Mouse (Mus musculus) megakaryocyte progenitor cell, adult 5-6 weeks (primary cell): ENCODE results near the gene Atg5. TPM values are rescaled to one million over a fixed set of nuclear protein-coding genes. Genes with fewer than 3 reads are reported as not detected.
"Not testable (repeated sequence)": the region's sequence is repeated elsewhere in the genome, so short reads cannot be mapped to it uniquely, and the experiment has no call there.

Experiments used
- ATAC-seq: replicated peaks from 2 replicates; pipeline ENCODE4 v1.8.0; 2016; ENCODE audit warnings: mild to moderate bottlenecking, moderate TSS enrichment, inconsistent platforms; ENCODE audit not compliant: poor library complexity
- total RNA-seq, 2 experiments: library from RNA; stranded (forward) in 1 of 2; stranded (reverse) in 1 of 2; fragments of 157-497, 149-512 nt in 1 of 2; fragments of 200-1000 nt in 1 of 2; gene quantifications; 2 replicates each; pipeline versions ENCODE4 v1.2.3 to v1.2.4; 2015 to 2017

Atg5 gene
- total RNA-seq, 2 experiments from 2014 or later, result 27.9 to 37.4 TPM

DNA sequence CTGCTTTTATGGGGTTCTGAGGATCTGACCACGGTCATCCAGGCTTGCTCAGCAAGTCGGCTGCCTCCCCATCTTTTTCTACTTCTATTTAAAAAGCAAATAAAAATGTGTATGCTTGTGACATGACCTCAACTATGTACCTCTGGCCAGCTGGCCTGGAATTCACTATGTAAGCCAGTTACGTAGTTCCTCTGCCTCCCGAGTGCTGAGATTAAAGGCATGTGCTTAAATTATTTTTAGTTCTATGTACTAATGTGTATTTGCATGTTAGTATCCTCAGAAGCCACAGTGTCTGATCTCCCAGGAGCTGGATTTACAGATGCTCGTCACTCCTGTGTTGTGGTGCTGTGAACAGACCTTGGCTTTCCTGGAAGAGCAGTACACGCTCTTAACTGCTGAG lies 41.1 kb downstream of the Atg5 start:
- ATAC-seq, result no peak

DNA sequence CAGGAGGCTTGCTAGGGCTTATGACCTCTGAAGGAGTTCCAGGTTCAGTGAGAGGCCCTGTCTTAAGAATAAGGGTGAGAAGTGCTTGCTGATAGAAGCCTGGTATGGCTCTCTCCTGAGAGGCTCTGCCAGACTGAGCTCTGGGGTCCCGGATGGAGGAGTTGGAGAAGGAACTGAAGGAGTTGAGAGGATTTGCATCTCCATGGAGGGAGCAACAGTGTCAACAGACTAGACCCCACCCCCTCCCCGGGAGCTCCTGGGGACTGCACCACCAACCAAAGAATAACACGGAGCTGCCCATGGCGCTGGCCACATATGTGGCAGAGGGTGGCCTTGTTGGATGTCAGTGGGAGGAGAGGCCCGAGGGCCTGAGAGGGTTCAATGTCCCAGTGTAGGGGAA lies 47.1 kb downstream of the Atg5 start:
- no peak for ATAC-seq

DNA sequence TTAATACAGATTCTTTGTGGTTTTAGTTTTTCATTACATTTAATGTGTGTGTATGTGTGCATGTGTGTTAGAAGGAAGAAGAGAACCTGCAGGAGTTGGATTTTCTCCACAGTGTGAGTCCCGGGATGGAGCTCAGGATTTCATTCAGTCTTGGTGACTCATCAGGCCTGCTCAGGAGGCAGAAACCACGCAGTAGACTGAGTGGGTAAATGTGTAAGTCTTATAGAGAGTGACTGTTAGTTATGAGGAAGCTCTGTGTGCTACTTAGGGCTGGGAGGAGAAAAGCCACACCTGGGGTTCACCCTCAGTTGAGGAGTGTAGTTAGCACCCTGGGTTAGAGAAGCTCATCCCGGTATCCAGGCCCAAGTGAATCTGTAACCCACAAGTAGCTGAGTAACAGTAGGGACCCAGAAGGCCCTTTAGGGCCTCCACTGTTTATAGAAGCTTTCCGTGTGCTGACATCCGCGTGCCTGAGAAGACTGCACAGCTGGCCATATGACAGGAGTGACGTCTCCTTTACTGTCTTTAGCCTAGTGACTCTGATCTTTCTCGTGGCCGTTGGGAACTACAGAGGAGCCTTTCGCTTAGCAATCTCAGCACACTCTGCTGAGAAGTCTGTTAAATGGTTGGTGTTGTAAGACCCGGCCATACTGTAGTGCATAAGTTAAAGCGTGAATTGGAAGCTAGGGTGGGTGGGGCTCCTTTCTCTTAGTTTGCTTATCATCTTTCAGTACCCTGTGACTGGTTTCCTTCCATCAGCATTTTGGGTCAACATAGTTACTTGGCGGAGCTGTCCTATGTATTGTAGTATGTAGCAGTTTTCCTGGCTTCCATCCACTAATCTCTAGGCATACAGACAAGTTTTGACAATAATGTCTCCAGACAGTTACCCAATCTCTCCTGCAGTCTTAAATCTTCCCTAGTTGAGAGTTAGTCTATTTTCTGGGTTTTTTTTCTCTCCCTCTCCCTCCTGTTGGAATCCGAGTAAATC lies 48.4 kb downstream of the Atg5 start:
- ATAC-seq, result peak; percentile 31; the same call in 1 of the 2 replicates

DNA sequence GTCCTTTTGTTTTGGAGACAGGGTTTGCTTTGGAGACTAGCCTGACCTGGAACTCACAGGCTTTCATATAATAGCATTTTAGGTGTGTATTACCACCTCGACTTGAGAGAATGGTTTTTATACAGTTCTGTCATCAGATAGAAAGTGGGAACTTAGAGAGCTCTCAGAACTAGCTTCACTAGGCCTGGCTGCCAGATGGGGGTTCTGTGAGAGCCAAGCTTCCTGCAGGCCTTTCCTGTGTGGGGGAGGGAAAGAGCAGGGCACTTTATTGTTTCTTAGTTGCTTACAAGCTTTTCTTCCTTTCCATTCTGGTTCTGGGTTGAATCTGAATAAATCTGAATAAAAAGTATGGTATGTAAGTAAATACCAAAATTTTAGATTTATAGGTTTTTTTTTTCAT lies 54.0 kb downstream of the Atg5 start:
- peak; percentile 35; the same call in 1 of the 2 replicates for ATAC-seq

DNA sequence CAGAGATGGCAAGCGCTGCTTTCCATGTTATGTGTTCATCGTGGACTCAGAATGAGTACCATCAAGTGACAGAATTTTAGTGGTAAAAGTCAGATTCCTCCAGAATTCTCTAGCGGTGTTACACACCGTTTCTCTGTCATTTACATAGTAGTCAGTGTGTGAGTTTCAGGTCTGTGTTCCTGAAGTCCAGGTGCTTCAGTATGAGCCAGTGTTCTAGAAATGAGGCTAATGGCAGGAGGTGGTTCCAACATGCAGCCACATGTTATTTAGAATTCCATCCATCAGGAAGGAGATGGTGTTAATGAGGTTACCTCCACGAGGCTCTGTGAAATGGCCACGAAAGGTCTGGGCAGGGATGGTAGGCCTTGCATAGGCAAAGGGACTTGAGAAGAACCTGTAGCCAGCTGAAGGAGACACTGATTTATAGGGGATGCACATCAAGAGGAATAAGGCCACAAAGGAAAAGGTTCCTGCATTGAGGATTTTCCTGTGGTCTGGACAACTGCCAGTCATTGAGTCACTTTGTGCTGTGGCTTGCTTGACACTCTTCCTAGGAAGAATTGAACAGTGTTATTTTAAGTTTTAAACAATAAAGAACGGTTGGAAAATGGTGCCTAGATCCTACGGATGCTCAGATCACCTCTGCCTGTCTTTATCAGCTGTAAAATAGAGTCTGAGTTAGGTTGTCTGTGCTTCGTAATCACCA lies 55.1 kb downstream of the Atg5 start:
- no peak for ATAC-seq

DNA sequence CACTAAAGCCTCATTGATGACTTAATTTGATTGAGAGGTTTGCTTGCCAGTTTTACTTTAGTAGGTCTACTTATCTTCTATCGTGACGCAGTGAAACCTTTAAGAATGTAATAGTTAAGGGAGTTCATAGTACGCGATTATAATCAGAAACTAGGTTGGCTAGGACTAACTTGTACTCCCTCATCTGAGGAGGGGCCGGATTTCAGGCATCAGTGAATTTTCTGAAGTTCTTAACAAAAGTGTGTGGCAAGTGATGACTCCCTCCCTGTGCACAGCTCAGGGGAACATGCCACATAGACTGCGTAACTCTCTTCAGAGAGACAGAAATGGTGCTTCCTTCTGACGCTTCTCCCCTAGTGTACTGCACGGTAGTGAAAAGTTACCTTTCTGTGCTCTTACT lies 55.7 kb downstream of the Atg5 start:
- no peak for ATAC-seq

DNA sequence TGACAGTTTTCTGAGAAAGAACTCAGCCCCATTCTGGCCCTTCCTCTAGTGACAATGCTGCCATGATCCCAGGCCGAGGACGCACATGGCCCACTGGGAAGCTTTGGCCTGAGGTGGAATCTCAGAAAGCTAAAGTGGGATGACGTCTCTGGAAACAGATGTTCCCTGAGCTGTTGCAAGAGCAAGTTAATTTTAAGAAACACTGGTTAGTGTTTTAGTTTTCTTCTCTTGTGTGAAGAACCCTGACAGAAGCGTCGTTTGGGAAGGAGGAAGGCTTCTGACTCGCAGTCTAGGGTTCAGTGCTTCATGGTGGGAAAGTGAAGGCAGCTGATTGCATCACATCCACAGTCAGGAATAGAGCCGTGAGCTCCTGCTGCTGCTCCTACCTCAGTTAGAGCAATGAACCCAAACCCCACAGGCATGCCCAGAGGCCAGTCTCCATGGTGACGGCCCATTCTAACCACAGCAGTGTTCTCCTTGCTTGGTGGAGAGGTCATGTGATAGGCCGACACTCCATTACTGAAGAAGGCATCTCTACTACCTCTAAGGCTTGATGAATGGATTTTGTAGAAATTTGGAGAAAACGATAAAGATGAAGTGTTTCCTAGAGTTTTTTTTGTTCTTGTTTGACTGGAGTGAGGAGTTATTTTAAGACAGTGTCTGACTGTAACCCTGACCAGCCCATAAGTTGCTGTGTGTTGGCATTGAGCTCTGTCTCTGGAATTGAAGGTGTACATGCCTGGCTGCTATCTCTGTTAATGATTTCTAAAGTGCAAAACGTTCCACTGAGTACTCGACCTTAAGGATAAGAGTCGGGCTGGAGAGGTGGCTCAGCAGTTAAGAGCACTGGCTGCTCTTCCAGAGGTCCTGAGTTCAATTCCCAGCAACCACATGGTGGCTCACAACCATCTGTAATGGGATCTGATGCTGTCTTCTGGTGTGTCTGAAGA lies 57.7 kb downstream of the Atg5 start:
- peak; percentile 44 for ATAC-seq

DNA sequence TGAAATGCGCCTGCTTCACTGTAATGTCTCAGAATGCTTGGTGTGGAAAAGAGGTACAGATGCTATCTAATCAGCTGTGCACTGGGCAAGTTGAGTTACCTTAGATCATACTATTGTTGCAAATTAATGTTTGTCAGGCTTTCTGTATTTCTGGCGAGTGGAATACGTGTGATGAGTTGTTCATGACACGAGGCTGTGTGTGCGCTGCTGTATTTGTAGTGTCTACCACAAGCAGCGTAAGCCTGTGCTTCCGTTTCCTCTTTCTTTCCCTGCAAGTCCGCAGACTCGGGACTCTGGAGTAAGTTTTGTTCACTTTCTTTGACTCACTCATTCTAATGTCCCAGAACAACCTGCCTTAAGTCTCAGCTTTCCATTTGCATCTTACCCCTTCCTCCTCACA lies 58.9 kb downstream of the Atg5 start:
- ATAC-seq, result peak; percentile 61

DNA sequence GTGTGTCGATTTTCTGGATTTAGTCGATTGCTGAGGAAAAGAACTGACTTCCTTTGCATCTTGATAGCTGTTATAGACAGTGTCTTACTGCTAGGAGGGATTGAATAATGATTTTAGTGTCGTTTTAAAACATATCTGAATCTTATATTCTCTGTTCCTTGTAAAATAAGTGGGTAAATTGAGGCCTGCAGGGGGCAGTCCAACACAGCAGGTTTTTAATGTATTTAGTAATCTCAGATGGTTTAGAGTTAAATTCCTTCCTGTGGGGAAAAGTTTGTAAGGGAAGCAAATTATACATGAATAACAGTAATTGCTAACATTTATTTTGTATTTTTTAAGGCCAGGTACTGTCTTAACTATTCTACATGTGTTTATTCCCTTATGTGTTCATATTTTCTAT lies 60.2 kb downstream of the Atg5 start:
- peak; percentile 46; the same call in 1 of the 2 replicates for ATAC-seq

DNA sequence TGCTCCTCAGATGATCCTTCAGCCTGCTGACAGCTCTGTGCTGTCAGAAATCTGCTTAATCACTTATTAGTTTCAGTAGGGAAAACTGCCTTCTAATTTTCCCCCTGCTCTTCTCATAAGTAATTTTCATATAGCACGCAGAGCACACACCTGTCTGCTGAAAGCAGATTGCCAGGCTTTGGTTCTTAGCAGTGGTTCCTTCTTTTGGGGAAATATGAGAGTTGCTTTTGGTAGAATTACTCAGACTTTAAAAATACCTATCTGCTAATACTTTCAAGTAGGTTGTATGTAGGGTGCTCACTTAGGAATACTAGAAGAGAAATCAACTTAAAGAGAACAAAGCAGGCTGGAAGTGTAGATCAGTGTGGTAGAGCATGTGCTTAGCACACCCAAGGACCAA lies 62.6 kb downstream of the Atg5 start:
- ATAC-seq, result no peak

DNA sequence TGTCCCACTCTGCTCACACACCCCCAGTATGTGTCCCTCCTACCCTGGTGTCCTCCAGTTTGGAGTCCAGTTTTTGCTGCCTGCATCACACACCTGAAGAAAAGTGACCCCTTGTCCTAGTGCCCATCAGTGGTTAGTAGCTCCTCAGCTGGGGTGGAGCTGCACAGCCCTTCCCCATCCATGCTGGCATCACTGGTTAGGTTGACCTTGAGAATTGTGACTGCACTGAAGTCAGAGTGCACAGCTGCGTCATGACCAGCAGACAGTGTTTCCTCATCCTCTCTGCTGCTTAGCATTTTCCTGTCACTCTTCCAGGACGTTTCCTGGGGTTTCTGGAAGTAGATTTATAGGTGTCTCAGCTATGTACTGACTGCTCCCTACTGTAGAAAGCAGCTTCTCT lies 63.3 kb downstream of the Atg5 start:
- ATAC-seq, result no peak

DNA sequence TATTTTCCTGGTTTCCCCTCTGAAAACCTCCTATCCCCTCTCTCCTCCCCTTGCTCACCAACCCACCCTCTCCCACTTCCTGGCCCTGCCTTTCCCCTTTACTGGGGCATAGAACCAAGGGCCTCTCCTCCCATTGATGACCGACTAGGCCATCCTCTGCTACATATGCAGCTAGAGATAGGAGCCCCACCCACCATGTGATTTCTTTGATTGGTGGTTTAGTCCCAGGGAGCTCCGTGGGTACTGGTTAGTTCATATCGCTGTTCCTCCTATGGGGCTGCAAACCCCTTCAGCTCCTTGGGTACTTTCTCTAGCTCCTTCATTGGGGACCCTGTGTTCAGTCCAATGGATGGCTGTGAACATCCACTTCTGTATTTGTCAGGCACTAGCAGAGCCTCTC lies 64.5 kb downstream of the Atg5 start:
- ATAC-seq, result not testable (repeated sequence)

DNA sequence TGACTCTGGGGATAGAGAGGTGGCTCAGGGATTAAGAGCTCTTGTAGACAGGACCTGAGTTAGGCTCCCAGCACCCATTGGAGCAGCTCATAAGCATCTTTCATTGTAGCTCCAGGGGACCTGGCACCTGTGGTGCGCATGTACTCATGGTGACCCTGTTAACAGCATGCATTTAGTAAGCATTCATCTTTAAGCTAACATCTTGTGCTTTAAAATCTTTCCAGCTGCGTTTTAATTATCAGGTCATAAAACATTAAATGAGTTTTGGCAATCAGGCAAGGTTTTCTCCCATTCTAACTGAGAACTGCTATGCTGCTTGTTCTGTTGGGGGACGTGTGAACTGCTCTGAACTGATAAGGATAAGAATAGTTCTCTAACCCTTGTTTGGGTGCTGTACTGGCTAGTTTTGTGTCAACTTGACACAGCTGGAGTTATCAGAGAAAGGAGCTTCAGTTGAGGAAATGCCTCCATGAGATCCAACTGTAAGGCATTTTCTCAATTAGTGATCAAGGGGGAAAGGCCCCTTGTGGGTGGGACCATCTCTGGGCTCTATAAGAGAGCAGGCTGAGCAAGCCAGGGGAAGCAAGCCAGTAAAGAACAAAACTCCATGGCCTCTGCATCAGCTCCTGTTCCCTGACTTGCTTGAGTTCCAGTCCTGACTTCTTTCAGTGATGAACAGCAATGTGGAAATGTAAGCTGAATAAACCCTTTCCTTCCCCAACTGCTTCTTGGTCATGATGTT lies 68.7 kb downstream of the Atg5 start:
- peak; percentile 93 for ATAC-seq

DNA sequence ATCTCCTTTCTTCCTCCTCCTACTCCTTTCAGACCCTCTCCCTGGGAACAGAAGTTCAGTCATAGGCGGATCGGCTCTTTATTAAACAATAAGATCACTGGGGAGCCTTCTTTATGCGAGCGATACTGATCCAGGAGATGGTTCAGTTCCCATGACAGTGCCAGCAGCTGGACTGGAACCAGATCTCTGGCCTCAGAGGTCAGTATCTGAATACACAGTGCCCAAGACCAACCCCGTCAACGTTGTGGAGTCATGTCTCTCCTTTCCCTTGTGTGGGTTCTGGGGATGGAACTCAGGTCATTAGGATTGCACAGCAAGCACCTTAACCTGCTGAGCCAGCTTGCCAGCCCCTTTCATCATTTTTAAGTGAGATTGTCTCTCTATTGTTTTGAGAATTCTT lies 70.4 kb downstream of the Atg5 start:
- ATAC-seq, result no peak

DNA sequence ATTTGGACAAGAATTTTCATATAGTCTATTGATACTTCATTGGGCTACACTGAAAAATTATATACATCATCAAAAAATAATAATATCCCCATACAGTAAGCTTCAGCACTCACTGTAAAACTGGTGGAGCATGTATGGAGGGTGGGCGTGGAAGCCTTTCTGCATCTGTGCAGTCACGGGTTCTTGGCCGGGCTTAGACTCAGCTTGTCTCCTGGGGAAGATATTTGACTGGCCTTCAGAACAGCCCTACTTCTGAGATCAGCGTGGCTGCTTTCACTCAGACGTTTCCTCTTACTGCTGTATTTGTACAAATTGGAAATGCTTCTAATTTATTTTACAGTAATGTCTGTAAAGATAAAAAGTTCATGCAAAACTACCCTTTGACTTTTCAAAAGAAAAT lies 71.2 kb downstream of the Atg5 start:
- ATAC-seq, result no peak

DNA sequence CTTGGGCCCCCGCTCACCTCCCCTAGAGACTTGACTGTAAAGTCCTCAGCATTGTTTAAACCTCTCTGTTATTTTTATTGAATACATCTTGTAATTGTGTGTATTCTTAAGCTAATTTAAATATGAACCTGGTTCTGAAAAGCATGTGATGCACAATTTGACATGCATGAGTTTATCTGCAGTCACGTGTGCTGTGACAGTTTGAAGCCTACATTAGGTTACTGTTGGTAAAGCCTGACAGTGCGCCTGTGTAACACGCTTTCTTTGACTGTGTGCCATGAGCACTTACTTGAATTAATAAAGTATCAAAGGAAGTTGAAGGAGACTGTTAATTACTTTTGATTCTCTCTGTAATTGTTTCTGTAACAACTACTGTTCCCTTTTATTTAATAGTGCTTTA lies 72.8 kb downstream of the Atg5 start:
- no peak for ATAC-seq

DNA sequence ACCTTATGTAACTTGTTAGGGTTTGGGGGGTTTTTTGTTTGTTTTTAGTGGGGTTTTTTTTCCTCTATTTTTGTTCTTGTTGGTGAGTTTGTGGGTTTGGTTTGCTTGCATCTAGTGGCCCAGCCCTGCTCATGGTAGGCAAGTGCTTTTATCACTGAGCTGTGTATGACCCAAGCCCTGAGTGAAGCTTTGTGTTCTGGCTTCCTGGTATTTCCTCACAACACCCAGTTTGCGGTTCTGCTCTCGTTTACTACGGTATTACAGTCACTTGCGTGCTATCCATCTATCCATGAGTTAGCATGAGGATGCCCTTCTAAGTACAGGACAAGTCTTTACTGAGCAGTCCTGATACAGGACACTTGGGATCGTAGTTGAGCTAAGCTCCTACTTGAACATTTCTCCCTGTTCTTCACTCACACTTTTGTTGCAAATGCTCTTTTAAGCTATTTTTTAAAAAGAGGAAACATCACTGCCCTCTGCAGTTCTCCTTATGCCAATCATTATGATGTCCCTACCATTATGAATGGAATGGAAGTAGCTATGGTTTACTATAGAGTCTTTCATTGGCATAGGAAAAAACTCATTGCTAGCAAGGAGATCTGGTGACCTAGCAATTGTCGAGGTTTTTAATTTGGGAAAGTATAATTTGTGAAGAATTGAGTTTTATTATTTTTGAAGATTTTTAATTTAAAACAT lies 73.8 kb downstream of the Atg5 start:
- peak; percentile 84 for ATAC-seq

DNA sequence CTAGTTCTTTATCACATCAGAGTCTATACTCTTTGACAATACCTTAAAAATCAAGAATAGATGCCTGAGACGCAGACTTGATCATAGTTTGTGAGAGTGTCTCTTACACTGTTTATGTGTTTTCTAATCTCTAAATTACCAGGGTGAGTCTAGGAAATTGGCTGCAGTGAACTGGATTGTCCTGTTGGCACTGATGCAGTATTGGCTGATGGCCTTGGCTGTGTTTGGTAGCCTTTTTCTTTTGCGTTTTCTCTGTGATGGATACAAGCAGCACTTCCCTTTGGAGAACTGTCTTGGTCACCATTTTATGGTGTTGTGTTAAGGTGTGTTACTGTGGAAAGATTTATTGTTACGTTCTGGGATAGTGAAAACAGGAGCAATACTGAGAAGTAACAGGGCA lies 75.2 kb downstream of the Atg5 start:
- no peak for ATAC-seq

DNA sequence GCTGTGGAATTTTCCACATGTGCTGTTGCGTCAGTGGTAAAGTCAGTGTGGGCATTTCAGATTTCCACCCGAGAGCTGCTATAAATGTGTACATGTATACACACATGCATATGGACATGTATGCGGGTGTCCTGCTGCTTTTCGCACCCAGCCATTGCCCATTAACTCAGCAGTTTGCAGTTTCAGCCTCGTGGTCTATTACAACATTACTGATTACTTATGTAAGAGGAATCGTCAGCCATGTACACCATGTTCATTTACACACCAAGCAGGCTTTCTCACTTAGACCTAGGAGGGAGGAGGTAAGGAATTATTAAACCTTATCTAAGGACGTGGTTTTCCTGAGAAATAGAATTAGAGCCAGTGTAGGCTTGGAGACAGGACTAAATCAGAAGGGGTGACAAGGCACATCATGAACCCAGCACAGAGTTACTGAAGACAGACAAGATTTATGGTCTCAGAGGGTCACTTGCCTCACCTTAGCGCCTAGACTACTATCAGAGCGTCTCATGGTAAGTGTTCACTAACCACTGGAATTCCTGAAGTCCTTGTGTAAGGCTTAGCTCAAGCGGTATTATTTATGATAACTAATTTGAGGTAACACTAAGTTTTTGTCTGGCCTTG lies 79.5 kb downstream of the Atg5 start:
- ATAC-seq, result peak; percentile 55; the same call in 1 of the 2 replicates
